Mouse (Mus musculus) hindbrain, postnatal 0 days (tissue): ENCODE measurements around the gene Ankrd40. TPM values are rescaled to one million over a fixed set of nuclear protein-coding genes. Genes with fewer than 3 reads are reported as not detected.

ENCODE experiments used
- ATAC-seq: fragments of 200-750 bp; cut with Nextera tagmentation; 2 replicates; pipeline ENCODE4 v1.8.0; 2017; ENCODE audit warnings: mild to moderate bottlenecking, moderate TSS enrichment, moderate library complexity
- DNase-seq: peaks from one replicate; pipeline ENCODE4 v3.0.0-alpha.2; 2015; ENCODE audit warnings: low spot score
- H3K27ac ChIP-seq: fragments of 300-500 bp; sonication (generic); 2 replicates; pipeline ENCODE4 v1.5.1; 2014; ENCODE audit warnings: mild to moderate bottlenecking
- H3K27me3 ChIP-seq: fragments of 300-500 bp; sonication (generic); 2 replicates; pipeline ENCODE4 v1.6.1; 2014; ENCODE audit warnings: low read length, mixed read lengths; ENCODE audit not compliant: insufficient read depth
- H3K36me3 ChIP-seq: fragments of 300-500 bp; sonication (generic); 2 replicates; pipeline ENCODE4 v1.6.1; 2014; ENCODE audit warnings: low read length, mixed read lengths; ENCODE audit not compliant: insufficient read depth
- H3K4me1 ChIP-seq: fragments of 300-500 bp; sonication (generic); 2 replicates; pipeline ENCODE4 v1.6.1; 2014; ENCODE audit warnings: antibody characterized with exemption, low read length, mixed read lengths; ENCODE audit not compliant: insufficient read depth
- H3K4me2 ChIP-seq: fragments of 300-500 bp; sonication (generic); 2 replicates; pipeline ENCODE4 v1.6.1; 2014; ENCODE audit warnings: low read depth, mild to moderate bottlenecking, low read length, moderate library complexity, mixed read lengths
- H3K4me3 ChIP-seq: fragments of 300-500 bp; sonication (generic); 2 replicates; pipeline ENCODE4 v1.5.1; 2014; ENCODE audit warnings: low read length
- H3K9ac ChIP-seq: fragments of 300-500 bp; sonication (generic); replicated peaks from 2 replicates; pipeline ENCODE4 v1.6.1; 2014; ENCODE audit warnings: mild to moderate bottlenecking, low read length, moderate library complexity, mixed read lengths
- H3K9me3 ChIP-seq: fragments of 300-500 bp; sonication (generic); 2 replicates; pipeline ENCODE4 v1.6.1; 2016; ENCODE audit warnings: low read length, mixed read lengths
- CTCF ChIP-seq: IDR thresholded peaks from 2 replicates; pipeline ENCODE4 v1.5.1; 2016; ENCODE audit warnings: antibody characterized with exemption, control low read depth, low read depth
- WGBS: fragments of 180-500 bp; shearing (Covaris S2); extraction: QIAGEN DNeasy Blood & Tissue Kit; methylation state at CpG from one replicate; pipeline ENCODE4 v1.1.7; 2014; 5-methylcytosine and 5-hydroxymethylcytosine counted together
- polyA plus RNA-seq: library from polyadenylated mRNA; unstranded; fragments of >200 nt; fragmentation: Nextera tagmentation; extraction: Ambion mirVana; gene quantifications from 2 replicates; pipeline ENCODE4 v1.2.1, GENCODE M21; 2015
- total RNA-seq: library from RNA; depleted of rRNA; stranded (reverse); fragments of >200 nt; gene quantifications from 2 replicates; pipeline ENCODE4 v1.2.3, GENCODE M21; 2014

The Ankrd40 gene
- total and polyA plus RNA-seq, 2 experiments from 2014 or later: 15.1 to 69.1 TPM

- Histone ChIP-seq H3K9me3 (no peaks in the 10 kb centered on the region), H3K36me3 (peaks cover 23% of the 10 kb centered on the region), H3K9ac (0 out of 2 replicates have a peak overlapping the region, but pooled peaks have one; percentile 5), H3K4me3 (no peak overlapping the region), H3K4me2 (no peak overlapping the region), H3K4me1 (peaks cover 10% of the 10 kb centered on the region), H3K27ac (no peak overlapping the region), H3K27me3 (no peaks in the 10 kb centered on the region)
- WGBS: 22% methylated on average over 13 of the region's 13 CpGs
- ATAC-seq (no peak), DNase-seq (peak; percentile 28)
- no peak for TF ChIP-seq CTCF
These were observed 14.5 kb downstream of the Ankrd40 start for GRCm38 (mm10) chr11:94342114-94342905.

GRCm38 (mm10) chr11:94343955-94344358 is 16.2 kb downstream of the Ankrd40 start:
- no peaks in the 10 kb centered on the region for H3K27me3 ChIP-seq
- H3K9me3 ChIP-seq: no peaks in the 10 kb centered on the region
- H3K36me3 ChIP-seq: peaks cover 10% of the 10 kb centered on the region
- H3K27ac ChIP-seq: peak overlapping the region; percentile 56
- H3K4me2 ChIP-seq: no peak overlapping the region
- no peak overlapping the region for H3K4me3 ChIP-seq
- ATAC-seq (no peak), DNase-seq (peak; percentile 60)
- peaks cover 10% of the 10 kb centered on the region for H3K4me1 ChIP-seq
- no peak overlapping the region for H3K9ac ChIP-seq
- WGBS: 13% methylated on average over 5 of the region's 5 CpGs
- no peak for TF ChIP-seq CTCF

GRCm38 (mm10) chr11:94344470-94344869 is 16.7 kb downstream of the Ankrd40 start:
- H3K4me1 ChIP-seq: peaks cover 10% of the 10 kb centered on the region
- no peak overlapping the region for H3K9ac ChIP-seq
- DNase-seq (no peak), ATAC-seq (no peak)
- no peak overlapping the region for H3K4me3 ChIP-seq
- no peaks in the 10 kb centered on the region for H3K27me3 ChIP-seq
- TF ChIP-seq CTCF: no peak
- WGBS: 68% methylated on average over 1 of the region's 1 CpGs
- no peaks in the 10 kb centered on the region for H3K9me3 ChIP-seq
- peaks cover 5% of the 10 kb centered on the region for H3K36me3 ChIP-seq
- no peak overlapping the region for H3K4me2 ChIP-seq
- H3K27ac ChIP-seq: peak overlapping the region; percentile 56; the same call in 1 of the 2 replicates

- no peak for DNase-seq
- H3K4me2 ChIP-seq: no peak overlapping the region
- no peak for ATAC-seq
These were observed 18.1 kb downstream of the Ankrd40 start for GRCm38 (mm10) chr11:94345926-94346325.

GRCm38 (mm10) chr11:94346611-94347010 is 18.8 kb downstream of the Ankrd40 start:
- H3K36me3 ChIP-seq: no peaks in the 10 kb centered on the region
- ATAC-seq (no peak), DNase-seq (peak; percentile 21)
- peaks cover 10% of the 10 kb centered on the region for H3K4me1 ChIP-seq
- H3K9me3 ChIP-seq: no peaks in the 10 kb centered on the region
- H3K9ac ChIP-seq: no peak overlapping the region
- no peaks in the 10 kb centered on the region for H3K27me3 ChIP-seq
- no peak overlapping the region for H3K4me2 ChIP-seq
- WGBS: 56% methylated on average over 3 of the region's 3 CpGs
- TF ChIP-seq CTCF: no peak
- H3K4me3 ChIP-seq: no peak overlapping the region
- no peak overlapping the region for H3K27ac ChIP-seq

More at GRCm38 (mm10) chr11:94345926-94346325, 18.1 kb downstream of the Ankrd40 start:
- Histone ChIP-seq H3K27me3 (no peaks in the 10 kb centered on the region), H3K9ac (no peak overlapping the region), H3K36me3 (no peaks in the 10 kb centered on the region), H3K4me1 (peaks cover 10% of the 10 kb centered on the region), H3K9me3 (no peaks in the 10 kb centered on the region), H3K27ac (no peak overlapping the region), H3K4me3 (no peak overlapping the region)
- no peak for TF ChIP-seq CTCF
- 82% methylated on average over 10 of the region's 10 CpGs for WGBS

- no peak for TF ChIP-seq CTCF
- no peaks in the 10 kb centered on the region for H3K27me3 ChIP-seq
- H3K4me2 ChIP-seq: no peak overlapping the region
- no peak overlapping the region for H3K9ac ChIP-seq
- 81% methylated on average over 7 of the region's 7 CpGs for WGBS
- DNase-seq (no peak), ATAC-seq (no peak)
- H3K4me1 ChIP-seq: peaks cover 10% of the 10 kb centered on the region
- H3K36me3 ChIP-seq: no peaks in the 10 kb centered on the region
- H3K4me3 ChIP-seq: no peak overlapping the region
- H3K27ac ChIP-seq: no peak overlapping the region
- H3K9me3 ChIP-seq: no peaks in the 10 kb centered on the region
These were observed 19.3 kb downstream of the Ankrd40 start for GRCm38 (mm10) chr11:94347063-94347575.

GRCm38 (mm10) chr11:94349839-94350238 is 22.0 kb downstream of the Ankrd40 start:
- Histone ChIP-seq H3K9ac (no peak overlapping the region), H3K4me1 (no peaks in the 10 kb centered on the region), H3K4me2 (no peak overlapping the region), H3K9me3 (no peaks in the 10 kb centered on the region), H3K27me3 (no peaks in the 10 kb centered on the region), H3K27ac (no peak overlapping the region), H3K36me3 (no peaks in the 10 kb centered on the region), H3K4me3 (no peak overlapping the region)
- TF ChIP-seq CTCF: peak; percentile 35
- 86% methylated on average over 2 of the region's 2 CpGs for WGBS
- DNase-seq (no peak), ATAC-seq (no peak)
